Mouse (Mus musculus) cortical plate, adult 2 months (tissue): ENCODE measurements at regions not wholly inside any gene's neighbourhood (a gene's known extent, or its start where the extent isn't known, plus 50 kb on each side); places are given as distances from the start of the nearest gene placed in this dataset.
"Not testable (repeated sequence)": the region's sequence is repeated elsewhere in the genome, so short reads cannot be mapped to it uniquely, and the experiment has no call there.

ENCODE experiments used
- H3K27ac ChIP-seq: fragments of 200-500 bp; 2 replicates; pipeline ENCODE4 v1.5.1; 2012; ENCODE audit warnings: low read length, control low read depth, inconsistent platforms; ENCODE audit not compliant: insufficient read depth
- H3K4me1 ChIP-seq: fragments of 200-500 bp; 2 replicates; pipeline ENCODE4 v1.6.1; 2011; ENCODE audit warnings: low read length; ENCODE audit not compliant: control insufficient read depth, insufficient read depth
- H3K4me3 ChIP-seq: fragments of 200-500 bp; 2 replicates; pipeline ENCODE4 v1.5.1; 2011; ENCODE audit warnings: mild to moderate bottlenecking, low read length, control low read depth; ENCODE audit not compliant: insufficient read depth
- CTCF ChIP-seq: fragments of 200-500 bp; IDR thresholded peaks from 2 replicates; pipeline ENCODE4 v1.5.1; 2011; ENCODE audit warnings: mild to moderate bottlenecking, control low read depth, low read length; ENCODE audit not compliant: insufficient read depth; ENCODE audit errors: extremely low read depth
- POLR2A ChIP-seq: fragments of 200-500 bp; IDR thresholded peaks from 2 replicates; pipeline ENCODE4 v1.6.1; 2011; ENCODE audit warnings: mild to moderate bottlenecking, low read length, control low read depth; ENCODE audit not compliant: insufficient read depth; ENCODE audit errors: extremely low read depth

GRCm38 (mm10) chr16:12638971-12639640 is 470.4 kb upstream of the Ercc4 start:
- TF ChIP-seq CTCF (no peak), POLR2A (no peak)
- H3K4me3 ChIP-seq = no peak overlapping the region
- no peaks in the 10 kb centered on the region; the same call in 1 of the 2 replicates for H3K4me1 ChIP-seq
- no peak overlapping the region for H3K27ac ChIP-seq

GRCm38 (mm10) chr16:12643053-12643452 is 466.4 kb upstream of the Ercc4 start:
- H3K4me1 ChIP-seq = no peaks in the 10 kb centered on the region; the same call in 1 of the 2 replicates
- H3K27ac ChIP-seq = no peak overlapping the region
- no peak overlapping the region for H3K4me3 ChIP-seq
- no peak for TF ChIP-seq POLR2A
- no peak for TF ChIP-seq CTCF

GRCm38 (mm10) chr16:12644621-12645020 is 464.9 kb upstream of the Ercc4 start:
- H3K4me1 ChIP-seq = no peaks in the 10 kb centered on the region
- H3K4me3 ChIP-seq = no peak overlapping the region
- no peak overlapping the region for H3K27ac ChIP-seq
- TF ChIP-seq POLR2A (no peak), CTCF (no peak)

- no peak overlapping the region for H3K27ac ChIP-seq
- no peaks in the 10 kb centered on the region for H3K4me1 ChIP-seq
- TF ChIP-seq POLR2A (no peak), CTCF (no peak)
- no peak overlapping the region for H3K4me3 ChIP-seq
Observed at GRCm38 (mm10) chr16:12652180-12652579, 457.3 kb upstream of the Ercc4 start.

GRCm38 (mm10) chr16:12673656-12674055 is 435.8 kb upstream of the Ercc4 start:
- not testable (repeated sequence) for H3K4me1 ChIP-seq, H3K27ac ChIP-seq

GRCm38 (mm10) chr16:12681474-12681873 is 428.0 kb upstream of the Ercc4 start:
- Histone ChIP-seq H3K4me1 (peaks cover 6% of the 10 kb centered on the region), H3K4me3 (no peak overlapping the region), H3K27ac (no peak overlapping the region)
- TF ChIP-seq POLR2A (no peak), CTCF (no peak)

More at GRCm38 (mm10) chr16:12673656-12674055, 435.8 kb upstream of the Ercc4 start:
- H3K4me3 ChIP-seq = not testable (repeated sequence)

- TF ChIP-seq POLR2A = no peak
- TF ChIP-seq CTCF = no peak
- Histone ChIP-seq H3K27ac (no peak overlapping the region), H3K4me3 (no peak overlapping the region), H3K4me1 (peaks cover 6% of the 10 kb centered on the region)
Observed at GRCm38 (mm10) chr16:12685816-12686215, 423.7 kb upstream of the Ercc4 start.

GRCm38 (mm10) chr16:12691776-12692175 is 417.7 kb upstream of the Ercc4 start:
- Histone ChIP-seq H3K27ac (no peak overlapping the region), H3K4me1 (no peaks in the 10 kb centered on the region), H3K4me3 (no peak overlapping the region)
- TF ChIP-seq CTCF = no peak
- TF ChIP-seq POLR2A = no peak

- no peak overlapping the region for H3K4me3 ChIP-seq
- no peak for TF ChIP-seq CTCF
- TF ChIP-seq POLR2A = no peak
- no peaks in the 10 kb centered on the region for H3K4me1 ChIP-seq
- no peak overlapping the region for H3K27ac ChIP-seq
Observed at GRCm38 (mm10) chr16:12692739-12693292, 416.7 kb upstream of the Ercc4 start.

- Histone ChIP-seq H3K27ac (no peak overlapping the region), H3K4me3 (no peak overlapping the region), H3K4me1 (no peaks in the 10 kb centered on the region)
- TF ChIP-seq CTCF (no peak), POLR2A (no peak)
Observed at GRCm38 (mm10) chr16:12693346-12693745, 416.1 kb upstream of the Ercc4 start.
